In genomic region chr10:69696019-69696418, GRCm38 (mm10) we compare ENCODE assay signal across 16 mouse cellular contexts.
DNase-seq lines count a peak whose midpoint lies in the region; ATAC-seq and TF ChIP-seq lines count a peak whose summit lies in the region.
"Had no signal": no experiment of that assay in that cellular context is flagged by ENCODE, and none has a peak within 500 bp of the region (broad histone marks: within the 10 kb centered on the region; RNA-seq: fewer than 3 reads in every experiment).

No protein-coding gene starts in this region.

- H3K9ac ChIP-seq in forebrain, embryonic 12.5 days = no peak overlapping the region
- no peak overlapping the region for H3K9ac ChIP-seq in forebrain, embryonic 13.5 days
- H3K9ac ChIP-seq: intestine, embryonic 15.5 days; liver, embryonic 14.5 days; midbrain, embryonic 13.5 days; stomach, embryonic 15.5 days had no signal

- peak; percentile 19 to 55 for DNase-seq in kidney, adult 8-10 months
- no peak for DNase-seq in kidney, postnatal 10 days
- peak; percentile 26 for DNase-seq in brain, embryonic 14.5 days (ENCODE audit: low read depth)
- peak; percentile 88 to 92 for DNase-seq in cerebellum, postnatal 14 days
- DNase-seq in layer of hippocampus, postnatal 10 days (ENCODE audit: low spot score in 2 of 2) = no peak
- no peak for DNase-seq in adrenal gland, adult (ENCODE audit: inconsistent age in 2 of 2, low spot score in 1 of 2)
- DNase-seq: heart, adult 2 months; heart, postnatal 10 days; layer of hippocampus, adult 9-11 months; thymus, postnatal 25 days had no signal

- H3K4me3 ChIP-seq in forebrain, embryonic 12.5 days (replicated peaks) = no peak overlapping the region
- no peak overlapping the region for H3K4me3 ChIP-seq in forebrain, embryonic 13.5 days
- H3K4me3 ChIP-seq: heart, adult 2 months; intestine, embryonic 15.5 days; midbrain, embryonic 13.5 days; stomach, embryonic 15.5 days had no signal

- no peaks in the 10 kb centered on the region for H3K9me3 ChIP-seq in forebrain, embryonic 12.5 days
- H3K9me3 ChIP-seq in forebrain, embryonic 13.5 days (replicated peaks) = no peaks in the 10 kb centered on the region
- H3K9me3 ChIP-seq: intestine, embryonic 15.5 days; midbrain, embryonic 13.5 days; stomach, embryonic 15.5 days had no signal

- H3K27ac ChIP-seq in forebrain, embryonic 12.5 days = 0 out of 2 replicates have a peak overlapping the region, but pooled peaks have one; percentile 13
- H3K27ac ChIP-seq in forebrain, embryonic 13.5 days = no peak overlapping the region
- H3K27ac ChIP-seq: heart, adult 2 months; intestine, embryonic 15.5 days; liver, embryonic 14.5 days; midbrain, embryonic 13.5 days; stomach, embryonic 15.5 days had no signal

- H3K4me1 ChIP-seq in forebrain, embryonic 12.5 days = peaks cover 10% of the 10 kb centered on the region
- peaks cover 7% of the 10 kb centered on the region; the same call in 1 of the 2 replicates for H3K4me1 ChIP-seq in forebrain, embryonic 13.5 days
- H3K4me1 ChIP-seq: intestine, embryonic 15.5 days; stomach, embryonic 15.5 days had no signal

- no peaks in the 10 kb centered on the region for H3K36me3 ChIP-seq in forebrain, embryonic 12.5 days (replicated peaks)
- no peaks in the 10 kb centered on the region for H3K36me3 ChIP-seq in forebrain, embryonic 13.5 days (ENCODE audit: poor library complexity, severe bottlenecking)
- H3K36me3 ChIP-seq: intestine, embryonic 15.5 days; midbrain, embryonic 13.5 days; stomach, embryonic 15.5 days had no signal

- no peak for TF ChIP-seq CTCF in brain, embryonic 14.5 days (IDR thresholded peaks at IDR 0.05; ENCODE audit: borderline replicate concordance, extremely low read depth, insufficient read depth, insufficient read length)

- TF ChIP-seq POLR2A in brain, embryonic 14.5 days (IDR thresholded peaks at IDR 0.05; ENCODE audit: borderline replicate concordance, extremely low read depth, insufficient read depth, insufficient read length, poor library complexity, severe bottlenecking) = no peak

- H3K4me2 ChIP-seq in forebrain, embryonic 12.5 days = no peak overlapping the region
- no peak overlapping the region for H3K4me2 ChIP-seq in forebrain, embryonic 13.5 days
- H3K4me2 ChIP-seq: intestine, embryonic 15.5 days; midbrain, embryonic 13.5 days; stomach, embryonic 15.5 days had no signal

- WGBS in forebrain, embryonic 12.5 days = 76% methylated on average over 9 of the region's 9 CpGs
- WGBS in forebrain, embryonic 13.5 days = 74% methylated on average over 9 of the region's 9 CpGs

- no peaks in the 10 kb centered on the region for H3K27me3 ChIP-seq in forebrain, embryonic 12.5 days
- H3K27me3 ChIP-seq in forebrain, embryonic 13.5 days = no peaks in the 10 kb centered on the region
- H3K27me3 ChIP-seq: intestine, embryonic 15.5 days; midbrain, embryonic 13.5 days; stomach, embryonic 15.5 days had no signal

- ATAC-seq in forebrain, embryonic 12.5 days (ENCODE audit: low FRiP score) = no peak
- ATAC-seq in forebrain, embryonic 13.5 days = no peak
- ATAC-seq: intestine, embryonic 15.5 days; midbrain, embryonic 13.5 days had no signal

Comparison
In these comparisons a context has a peak if more than half of its experiments do, and no peak if none do; other contexts are left out.
1. DNase-seq: peak in kidney, adult 8-10 months (2 of 2), brain, embryonic 14.5 days (single experiment) and cerebellum, postnatal 14 days (2 of 2); none in kidney, postnatal 10 days (single experiment), layer of hippocampus, postnatal 10 days (0 of 2) and adrenal gland, adult (0 of 2).